Mouse (Mus musculus) retina, adult 2 months (tissue): ENCODE measurements around the gene Spink8.
A peak's percentile ranks its signal among the peaks of the same experiment; 100 is the strongest.

Experiments
- DNase-seq: peaks from one replicate; pipeline ENCODE4 v3.0.0-alpha.2; 2012; ENCODE audit warnings: low read depth, low spot score

The Spink8 gene

DNA sequence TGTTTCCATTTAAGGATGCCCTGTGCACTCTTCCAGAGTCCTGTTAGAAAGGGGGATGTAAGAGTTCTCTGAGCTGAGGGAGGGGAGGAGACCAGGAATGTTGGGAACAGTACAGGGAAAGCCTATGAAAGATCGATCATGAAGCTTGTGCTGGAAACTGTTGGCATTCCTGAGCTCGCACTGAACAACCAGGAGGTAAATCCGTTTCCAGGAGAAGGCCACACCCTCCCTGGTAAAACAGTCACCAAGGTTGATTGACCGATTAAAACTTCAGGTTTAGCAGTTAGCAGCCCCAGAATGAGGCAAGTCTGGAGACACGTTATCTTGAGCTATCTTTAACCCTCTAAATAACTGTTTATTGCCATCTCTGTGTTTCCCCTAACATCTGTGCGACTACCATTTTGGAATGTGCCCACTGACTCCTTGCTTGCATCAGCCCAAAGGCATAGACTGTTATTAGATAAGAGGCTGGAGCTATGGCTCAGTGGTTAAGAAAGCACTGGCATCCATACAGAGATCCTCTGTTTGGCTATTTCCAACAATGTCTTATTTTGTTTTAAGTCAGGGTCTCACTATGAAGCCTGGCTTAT is 59.0 kb downstream of the Spink8 start:
- DNase-seq, result no peak

- DNase-seq, result peak; percentile 82
Observed at GRCm38 (mm10) chr9:109874797-109875691, 63.0 kb downstream of the Spink8 start, which contains the start of gene Cdc25a. TSS of gene Cdc25a (plus strand) at chr9:109875579.

DNA sequence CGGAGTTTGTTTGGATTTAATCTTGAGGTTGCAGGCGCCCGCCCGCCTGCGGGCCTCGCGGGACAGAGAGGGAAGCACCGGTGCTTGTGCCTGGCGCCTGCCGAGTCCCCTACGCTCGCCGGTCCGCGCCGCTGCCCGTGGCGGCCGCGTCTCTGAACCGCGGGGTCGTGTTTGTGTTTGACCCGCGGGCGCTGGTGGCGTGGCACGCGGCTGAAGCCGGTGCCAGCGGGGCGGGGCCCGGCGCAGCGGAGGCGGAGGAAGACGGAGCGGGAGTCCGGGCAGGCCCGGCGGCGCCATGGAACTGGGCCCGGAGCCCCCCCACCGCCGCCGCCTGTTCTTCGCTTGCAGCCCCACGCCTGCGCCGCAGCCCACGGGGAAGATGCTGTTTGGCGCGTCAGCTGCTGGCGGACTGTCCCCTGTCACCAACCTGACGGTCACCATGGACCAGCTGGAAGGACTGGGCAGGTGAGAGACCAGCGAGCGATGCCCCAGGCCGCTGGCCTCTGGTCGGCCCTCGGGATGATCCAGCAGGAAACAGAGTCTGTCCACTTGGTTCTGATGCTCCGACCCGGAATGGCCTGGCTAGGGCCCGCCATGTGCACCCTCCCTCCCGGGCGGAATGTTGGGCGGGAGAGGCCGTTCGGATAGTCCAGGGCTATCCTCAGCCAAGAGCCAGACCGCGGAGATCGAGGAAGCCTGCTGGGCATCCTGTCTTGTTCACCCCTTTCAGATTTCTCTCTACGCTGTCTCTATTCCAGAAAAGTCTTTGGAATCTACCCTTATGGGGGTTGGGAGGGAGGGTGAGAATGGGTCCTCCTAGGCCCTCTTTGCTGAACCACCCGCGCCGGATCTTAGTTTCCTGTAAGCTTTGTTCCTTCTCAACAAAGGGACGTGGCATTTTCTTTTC is 63.9 kb downstream of the Spink8 start:
- no peak for DNase-seq
